Mouse (Mus musculus) kidney, postnatal 10 days (tissue): Measurements from ENCODE around the gene Scrn1.

Source experiments
- DNase-seq: peaks from one replicate; pipeline ENCODE4 v3.0.0; 2021; ENCODE audit warnings: mixed read lengths

Scrn1 gene

GRCm38 (mm10) chr6:54565665-54566545 lies at the start of gene Scrn1:
Gene Scrn1, minus strand, starts transcription at chr6:54566489.
- peak; percentile 77 for DNase-seq

- DNase-seq, result no peak
These were observed 40.0 kb upstream of the Scrn1 start for GRCm38 (mm10) chr6:54606241-54606640.

GRCm38 (mm10) chr6:54604001-54604715 lies 37.9 kb upstream of the Scrn1 start:
- DNase-seq, result peak; percentile 78

GRCm38 (mm10) chr6:54602891-54603290 lies 36.6 kb upstream of the Scrn1 start:
- no peak for DNase-seq

GRCm38 (mm10) chr6:54600681-54601347 lies 34.5 kb upstream of the Scrn1 start:
- DNase-seq, result no peak

GRCm38 (mm10) chr6:54597711-54598110 lies 31.4 kb upstream of the Scrn1 start:
- DNase-seq, result no peak

- DNase-seq, result no peak
These were observed 30.9 kb upstream of the Scrn1 start, which contains the start of gene Fkbp14 for GRCm38 (mm10) chr6:54597208-54597607. Gene Fkbp14, minus strand, starts transcription at chr6:54597308.

- DNase-seq, result no peak
These were observed 29.1 kb upstream of the Scrn1 start for GRCm38 (mm10) chr6:54595330-54595878.

GRCm38 (mm10) chr6:54594469-54595329 lies 28.4 kb upstream of the Scrn1 start, which contains the start of gene Plekha8:
Gene Plekha8, plus strand, starts transcription at chr6:54595111.
- peak; percentile 96 for DNase-seq

GRCm38 (mm10) chr6:54593766-54594468 lies 27.6 kb upstream of the Scrn1 start:
- DNase-seq, result no peak

- DNase-seq, result peak; percentile 95
These were observed 26.7 kb upstream of the Scrn1 start for GRCm38 (mm10) chr6:54592938-54593535.

- no peak for DNase-seq
These were observed 25.5 kb upstream of the Scrn1 start for GRCm38 (mm10) chr6:54591778-54592177.

- no peak for DNase-seq
These were observed 24.4 kb upstream of the Scrn1 start for GRCm38 (mm10) chr6:54590691-54591090.

GRCm38 (mm10) chr6:54588212-54588611 lies 21.9 kb upstream of the Scrn1 start:
- DNase-seq, result no peak

- DNase-seq, result no peak
These were observed 21.4 kb upstream of the Scrn1 start for GRCm38 (mm10) chr6:54587683-54588082.

GRCm38 (mm10) chr6:54586911-54587310 lies 20.6 kb upstream of the Scrn1 start:
- DNase-seq, result no peak

- peak; percentile 73 for DNase-seq
These were observed 19.9 kb upstream of the Scrn1 start for GRCm38 (mm10) chr6:54586175-54586574.

- DNase-seq, result peak; percentile 24
These were observed 7.1 kb upstream of the Scrn1 start for GRCm38 (mm10) chr6:54573218-54573955.

- DNase-seq, result no peak
These were observed 3.5 kb upstream of the Scrn1 start for GRCm38 (mm10) chr6:54569776-54570175.

- no peak for DNase-seq
These were observed 244 bp upstream of the Scrn1 start for GRCm38 (mm10) chr6:54566546-54566919.
